ENCODE assay signal across 1 mouse cellular context in the genomic region with DNA sequence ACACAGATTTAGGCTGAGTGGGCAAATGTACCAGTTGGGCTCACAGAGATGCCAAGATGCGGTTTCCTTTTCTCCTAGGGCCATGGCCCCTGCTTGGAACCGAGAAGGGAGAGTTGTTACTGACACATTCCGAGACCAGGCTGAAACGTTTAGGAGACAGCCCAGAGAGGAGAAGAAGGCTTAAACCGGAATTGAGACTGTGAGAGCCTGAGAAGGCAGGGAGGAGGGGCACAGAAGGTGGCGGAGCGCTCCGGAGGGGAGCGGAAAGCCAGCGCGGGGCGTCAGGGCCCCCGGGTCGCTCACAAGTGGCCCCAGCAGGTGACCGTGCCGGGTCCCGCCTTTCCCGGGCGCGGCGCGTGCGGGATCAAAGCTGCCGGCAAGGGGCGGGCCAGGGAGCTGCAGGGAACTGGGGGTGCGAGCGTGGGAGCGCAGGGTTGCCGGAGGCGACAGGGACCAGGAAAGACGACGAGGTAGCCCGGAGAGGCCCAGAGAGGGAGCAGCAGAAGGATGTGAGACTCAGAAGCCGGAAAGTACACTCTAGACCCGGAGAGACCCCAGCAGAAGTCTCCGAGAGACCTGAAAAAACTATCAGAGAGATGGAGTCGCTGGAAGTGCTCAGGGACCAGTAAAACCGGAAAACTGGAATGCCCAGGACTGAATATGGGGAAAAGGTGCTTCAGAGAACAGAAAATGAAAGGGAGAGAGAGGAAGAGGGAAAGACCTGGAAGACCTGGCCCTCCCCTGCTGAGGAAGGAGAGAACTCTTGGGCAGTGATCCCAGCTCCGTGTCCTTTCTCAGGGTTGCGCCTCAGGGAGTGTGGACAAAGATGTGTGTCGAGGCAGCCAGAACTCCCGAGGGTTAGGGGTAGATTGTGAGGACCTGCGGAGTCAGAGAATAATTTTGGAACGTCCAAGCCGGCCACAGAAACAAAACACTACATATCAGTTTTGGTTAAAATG.
TF ChIP-seq lines count a peak whose summit lies in the region.

No protein-coding gene starts in this region.

TF ChIP-seq in MEL, 35 proteins besides CTCF, POLR2A, EP300 and RAD21:
- TF ChIP-seq KAT2A (conservative IDR thresholded peaks at IDR 0.05; ENCODE audit: low read depth, low read length), result no peak
- peak; percentile 61; the same call in 1 of the 2 replicates for TF ChIP-seq MAZ (IDR thresholded peaks at IDR 0.05; ENCODE audit: low read depth, low read length)
- no peak for TF ChIP-seq MYB (IDR thresholded peaks at IDR 0.05; ENCODE audit: low read depth, low read length)
- no peak for TF ChIP-seq CHD2 (IDR thresholded peaks at IDR 0.05; ENCODE audit: low read length)
- TF ChIP-seq TCF12 (IDR thresholded peaks at IDR 0.05; ENCODE audit: low read depth, low read length), result 0 out of 2 replicates have a peak, but pooled peaks have one; percentile 11
- no peak for TF ChIP-seq SMC3 (IDR thresholded peaks at IDR 0.05; ENCODE audit: low read depth, low read length)
- no peak for TF ChIP-seq ZMIZ1 (IDR thresholded peaks at IDR 0.05; ENCODE audit: low read depth, low read length)
- TF ChIP-seq CHD1 (IDR thresholded peaks at IDR 0.05; ENCODE audit: low read depth, low read length), result peak; percentile 80; the same call in 1 of the 2 replicates
- no peak for TF ChIP-seq USF1 (IDR thresholded peaks at IDR 0.05; ENCODE audit: low read depth, low read length)
- TF ChIP-seq UBTF (IDR thresholded peaks at IDR 0.05; ENCODE audit: borderline replicate concordance, insufficient read depth, low read depth, low read length), result peak; percentile 90; the same call in 1 of the 2 replicates
- TF ChIP-seq MYC (IDR thresholded peaks at IDR 0.05; ENCODE audit: low read depth, low read length), result 0 out of 2 replicates have a peak, but pooled peaks have one; percentile 24
- no peak for TF ChIP-seq GABPA (IDR thresholded peaks at IDR 0.05; ENCODE audit: low read depth, low read length)
- no peak for TF ChIP-seq JUND (IDR thresholded peaks at IDR 0.05; ENCODE audit: low read depth, low read length)
- no peak for TF ChIP-seq POLR2AphosphoS2 (IDR thresholded peaks at IDR 0.05; ENCODE audit: low read length)
- no peak for TF ChIP-seq GATA1 (IDR thresholded peaks at IDR 0.05; ENCODE audit: low read depth, low read length)
- no peak; the same call in 1 of the 2 replicates for TF ChIP-seq NELFE (IDR thresholded peaks at IDR 0.05; ENCODE audit: low read depth, low read length)
- TF ChIP-seq MAX (IDR thresholded peaks at IDR 0.05; ENCODE audit: low read length), result peak; percentile 53; the same call in 1 of the 2 replicates
- no peak for TF ChIP-seq TBP (IDR thresholded peaks at IDR 0.05; ENCODE audit: low read depth, low read length)
- no peak for TF ChIP-seq E2F4 (IDR thresholded peaks at IDR 0.05; ENCODE audit: borderline replicate concordance, low read depth, low read length)
- no peak for TF ChIP-seq ETS1 (IDR thresholded peaks at IDR 0.05; ENCODE audit: low read depth, low read length)
- TF ChIP-seq MXI1 (IDR thresholded peaks at IDR 0.05; ENCODE audit: low read depth, low read length), result peak; percentile 35; the same call in 1 of the 2 replicates
- no peak for TF ChIP-seq MAFK (IDR thresholded peaks at IDR 0.05; ENCODE audit: borderline replicate concordance, low read depth, low read length)
- no peak for TF ChIP-seq NRF1 (IDR thresholded peaks at IDR 0.05; ENCODE audit: insufficient read depth, low read depth, low read length, poor library complexity, severe bottlenecking)
- TF ChIP-seq MEF2A (IDR thresholded peaks at IDR 0.05; ENCODE audit: extremely low read depth, insufficient replicate concordance, low read depth, low read length, poor library complexity, severe bottlenecking), result no peak
- no peak for TF ChIP-seq RCOR1 (IDR thresholded peaks at IDR 0.05; ENCODE audit: low read depth, low read length)
- no peak for TF ChIP-seq ZC3H11A (IDR thresholded peaks at IDR 0.05; ENCODE audit: low read depth, low read length)
- no peak for TF ChIP-seq ZKSCAN1 (IDR thresholded peaks at IDR 0.05; ENCODE audit: low read depth, low read length)
- TF ChIP-seq TAL1 (IDR thresholded peaks at IDR 0.05; ENCODE audit: low read length), result no peak
- TF ChIP-seq SIN3A (IDR thresholded peaks at IDR 0.05; ENCODE audit: low read length), result peak; percentile 57
- TF ChIP-seq HCFC1 (IDR thresholded peaks at IDR 0.05; ENCODE audit: low read depth, low read length), result peak; percentile 20; the same call in 1 of the 2 replicates
- no peak for TF ChIP-seq ZNF384 (IDR thresholded peaks at IDR 0.05; ENCODE audit: low read depth, low read length)
- TF ChIP-seq BHLHE40 (IDR thresholded peaks at IDR 0.05; ENCODE audit: borderline replicate concordance, low read depth, low read length), result no peak; the same call in 1 of the 2 replicates
- no peak for TF ChIP-seq POLR2AphosphoS5 (IDR thresholded peaks at IDR 0.05; ENCODE audit: borderline replicate concordance, low read depth, low read length)
- no peak for TF ChIP-seq USF2 (IDR thresholded peaks at IDR 0.05; ENCODE audit: borderline replicate concordance in 1 of 2, insufficient read depth in 1 of 2, low read depth in 1 of 2, low read length in 2 of 2)
- 0 out of 2 replicates have a peak, but pooled peaks have one; percentile 41 for TF ChIP-seq ELF1 (IDR thresholded peaks at IDR 0.05; ENCODE audit: low read depth, low read length)
